Mouse (Mus musculus) granulocyte monocyte progenitor cell, adult 5-6 weeks (primary cell): ENCODE measurements around the gene Gabrb1. TPM values are rescaled to one million over a fixed set of nuclear protein-coding genes. Genes with fewer than 3 reads are reported as not detected.
A peak's percentile ranks its signal among the peaks of the same experiment; 100 is the strongest.

Experiments used
- ATAC-seq: replicated peaks from 2 replicates; pipeline ENCODE4 v1.8.0; 2016; ENCODE audit warnings: mild to moderate bottlenecking, moderate TSS enrichment, inconsistent platforms; ENCODE audit not compliant: poor library complexity, severe bottlenecking
- total RNA-seq, 2 experiments: library from RNA; stranded (forward) in 1 of 2; stranded (reverse) in 1 of 2; fragments of 200-712, 200-1000 nt in 1 of 2; fragments of >200 nt in 1 of 2; fragmentation: Nextera tagmentation in 1 of 2; gene quantifications; 2 replicates each; pipeline ENCODE4 v1.2.3; 2014 to 2017

Gene Gabrb1
- total RNA-seq (2014; fragmentation: Nextera tagmentation) (not detected in 2 replicates), total RNA-seq (2017) (not detected in 2 replicates)

DNA sequence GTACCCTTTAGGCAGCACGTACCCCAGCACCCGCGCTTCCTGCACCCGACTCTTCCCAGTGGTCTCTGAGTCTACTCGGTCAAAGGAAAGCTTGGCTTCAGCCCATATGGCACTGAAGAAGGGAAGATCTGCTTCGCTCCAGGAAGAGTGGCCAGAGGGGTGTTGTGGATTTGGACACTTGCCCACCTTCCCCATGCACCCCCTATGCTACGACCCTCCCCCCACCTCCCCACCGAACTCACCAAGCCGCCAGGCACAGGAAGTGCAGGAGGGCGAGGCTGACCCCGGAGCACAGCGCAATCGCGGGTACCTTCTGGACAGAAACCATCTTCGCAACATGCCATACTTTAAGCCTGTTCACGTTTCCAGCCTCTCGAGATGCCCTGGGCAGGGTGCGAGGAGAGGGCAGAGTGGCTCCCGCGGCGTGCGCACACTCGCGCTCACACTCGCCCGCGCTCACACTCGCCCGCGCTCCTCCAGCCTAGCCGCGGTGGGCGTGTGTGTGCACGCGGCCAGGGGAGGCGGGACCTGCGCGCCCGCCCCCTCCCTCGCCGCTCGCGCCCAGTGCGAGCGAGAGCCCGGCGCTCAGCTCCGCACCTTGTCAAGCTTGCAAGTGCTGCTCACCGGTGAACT lies at the start of gene Gabrb1:
TSS of gene Gabrb1 (plus strand) at position 632 of the 633 bp plus-strand sequence.
- peak; percentile 91 for ATAC-seq

DNA sequence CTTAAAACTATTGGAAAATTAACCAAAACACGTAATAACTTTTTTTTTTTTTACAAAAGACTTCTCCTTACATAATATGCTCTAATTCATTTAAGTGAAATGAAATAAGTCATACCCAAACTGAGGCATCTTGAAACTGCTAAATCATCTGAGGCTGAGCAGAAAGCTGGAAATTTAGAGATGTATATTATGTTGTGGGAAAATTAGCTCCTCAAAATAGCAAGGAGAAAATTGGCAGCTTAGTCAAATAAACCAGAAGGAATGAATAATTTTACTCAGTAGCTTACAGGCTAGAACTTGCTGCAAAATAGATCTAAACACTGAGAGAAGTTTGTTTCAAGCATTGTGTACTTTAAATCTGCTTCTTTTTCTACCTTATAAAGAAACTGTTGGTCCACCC lies 49.2 kb upstream of the Gabrb1 start:
- ATAC-seq: no peak

DNA sequence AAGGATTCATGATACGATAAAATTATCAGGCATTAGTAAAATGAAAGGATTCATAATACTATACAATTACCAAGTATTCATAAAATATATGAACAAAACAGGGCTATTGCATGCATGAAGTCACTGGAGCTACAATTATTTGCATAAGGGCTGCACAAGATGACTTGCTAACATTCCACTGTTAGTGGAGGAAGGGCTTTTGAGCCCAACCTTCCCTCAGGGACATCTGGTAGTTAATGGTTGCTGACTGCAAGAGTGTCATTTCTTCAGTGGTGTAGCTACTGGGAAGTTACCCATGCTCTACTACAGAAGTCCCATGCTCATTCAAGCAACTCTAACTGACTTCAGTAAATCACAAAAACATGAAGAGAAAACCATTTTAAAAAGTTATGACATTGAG lies 43.6 kb upstream of the Gabrb1 start:
- no peak for ATAC-seq

DNA sequence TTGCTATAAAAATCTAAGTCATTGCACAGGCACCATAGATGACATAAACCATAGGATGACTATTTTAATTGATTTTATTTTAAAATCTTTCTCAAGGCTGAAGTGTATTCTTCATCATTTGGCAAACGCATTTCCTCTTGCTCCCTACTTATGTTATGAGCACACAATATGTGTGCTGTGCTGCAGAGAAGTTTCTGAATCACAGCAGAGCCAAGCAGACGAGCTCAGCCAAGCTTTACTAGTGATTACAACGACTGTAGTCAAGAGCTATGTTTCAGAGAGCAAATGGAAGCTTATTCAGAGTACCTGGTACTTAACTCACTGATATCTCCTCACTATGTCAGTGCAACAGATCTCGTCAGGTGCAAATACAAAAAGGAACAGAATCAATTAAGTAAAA lies 41.2 kb upstream of the Gabrb1 start:
- no peak for ATAC-seq

DNA sequence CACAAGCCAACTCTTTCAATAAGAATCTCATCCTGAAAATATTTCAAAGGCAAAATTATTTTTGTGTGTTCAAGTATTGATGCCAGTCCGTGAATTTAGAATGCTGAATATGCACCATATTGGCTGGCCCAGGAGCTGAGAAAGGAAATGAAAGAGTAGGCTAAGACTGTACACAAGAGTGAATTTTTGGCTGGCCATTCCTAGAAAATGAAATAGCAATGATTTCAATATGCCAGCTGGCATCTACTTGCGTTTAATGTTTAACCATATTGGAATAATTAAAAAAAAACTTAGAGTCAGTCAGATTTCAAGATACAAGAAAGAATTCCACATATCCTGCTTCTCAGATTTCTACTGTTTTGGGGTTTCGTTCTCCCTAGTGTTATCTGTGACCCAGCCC lies 30.1 kb upstream of the Gabrb1 start:
- ATAC-seq: no peak

DNA sequence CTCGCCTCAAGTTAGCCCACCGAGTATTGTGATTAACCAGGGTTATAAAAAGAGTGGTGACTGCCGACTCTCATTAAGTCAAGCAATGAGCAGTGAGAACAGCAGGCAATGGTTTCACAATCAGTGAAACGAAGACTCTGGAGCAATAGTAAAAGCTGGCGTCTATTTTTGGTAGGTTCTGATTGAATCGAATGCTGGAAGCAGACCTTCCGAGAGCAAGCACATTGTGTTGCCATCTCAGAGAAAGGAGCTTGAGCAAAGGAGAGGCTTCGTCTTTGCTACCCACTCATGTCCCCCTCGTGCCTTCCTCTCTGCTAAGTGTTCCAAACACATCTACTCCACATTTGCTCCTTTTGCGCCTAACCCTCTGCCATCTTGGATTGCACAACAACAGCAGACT lies 18.1 kb upstream of the Gabrb1 start:
- no peak for ATAC-seq

DNA sequence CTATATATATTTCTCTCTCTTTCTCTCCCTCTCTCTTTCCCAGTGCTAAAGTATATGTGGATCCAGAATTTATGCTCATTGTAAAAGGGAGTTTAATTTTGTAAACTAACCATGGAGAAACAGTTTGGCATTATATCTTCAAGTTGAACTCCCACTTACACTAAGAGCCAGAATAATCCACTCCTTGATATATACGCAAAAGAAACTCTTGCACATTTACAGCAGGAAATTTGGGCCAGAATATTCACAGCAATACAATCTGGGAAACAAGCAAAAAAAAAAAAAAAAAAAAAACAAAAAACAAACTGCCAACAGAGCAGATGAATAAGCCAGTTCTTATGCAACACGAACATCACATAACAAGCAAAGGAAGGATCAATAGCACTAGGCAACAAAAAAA lies 9.8 kb upstream of the Gabrb1 start:
- no peak for ATAC-seq

DNA sequence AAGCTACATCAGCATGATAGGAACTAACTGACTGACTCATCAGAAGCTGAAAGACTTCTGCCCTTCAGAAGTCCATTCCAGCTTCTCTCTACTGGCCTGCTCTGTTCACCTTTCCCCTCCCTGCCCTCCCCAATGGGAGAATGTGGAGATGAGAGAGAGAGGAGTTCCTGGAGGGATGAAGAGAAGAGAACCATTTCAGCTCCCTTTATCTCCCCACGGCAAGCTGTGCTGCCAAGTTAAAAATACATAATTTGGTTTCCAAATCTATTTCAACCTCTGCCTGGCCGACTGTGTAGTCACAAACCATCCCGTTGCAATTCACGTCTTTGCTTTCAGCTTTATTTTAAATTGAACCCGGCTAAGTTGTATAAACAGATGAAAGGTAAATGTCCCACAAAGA lies 3.9 kb upstream of the Gabrb1 start:
- ATAC-seq: no peak

DNA sequence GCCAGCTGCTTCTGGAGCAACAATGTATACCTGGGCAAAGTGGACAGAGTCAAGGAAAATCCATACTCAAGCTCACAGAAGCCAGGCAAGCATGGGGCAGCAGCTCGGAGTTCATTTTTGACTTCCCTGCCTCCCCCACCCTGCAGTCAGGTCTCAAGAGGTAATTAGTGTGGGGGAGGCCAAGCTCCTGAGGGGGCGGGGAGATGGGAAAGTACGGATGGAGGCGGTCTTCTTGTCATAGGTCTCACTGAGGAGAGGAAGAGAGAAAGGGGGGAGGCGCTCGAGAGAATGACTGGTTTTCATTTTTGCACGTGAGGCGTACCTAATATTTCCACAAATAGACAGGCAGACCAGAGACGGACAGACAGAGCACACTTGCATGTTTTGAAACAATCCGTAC lies 1.1 kb upstream of the Gabrb1 start:
- no peak for ATAC-seq

DNA sequence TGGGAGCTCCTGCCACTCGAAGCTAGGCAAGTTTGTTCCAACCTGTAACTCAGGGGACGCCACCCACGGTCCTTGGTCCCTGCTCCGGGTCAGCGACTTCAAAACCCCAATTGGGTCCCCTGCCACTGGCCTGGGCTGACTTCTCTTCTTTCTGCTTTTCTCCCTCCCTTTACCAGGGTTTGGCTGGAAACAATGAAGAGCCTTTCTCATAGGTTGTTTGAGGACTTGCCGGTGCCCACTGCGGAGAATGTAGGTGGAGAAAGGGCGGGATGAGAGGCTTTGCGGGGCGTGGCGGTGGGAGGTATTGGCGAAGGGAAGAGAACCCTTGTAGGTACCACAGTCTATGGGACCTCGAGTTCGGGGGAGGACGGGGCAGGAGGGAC lies 193 bp downstream of the Gabrb1 start, which contains the start of gene Gabra4:
TSS of gene Gabra4 (minus strand) at position 194 of the 383 bp plus-strand sequence.
- ATAC-seq: 0 out of 2 replicates have a peak, but pooled peaks have one; percentile 17

DNA sequence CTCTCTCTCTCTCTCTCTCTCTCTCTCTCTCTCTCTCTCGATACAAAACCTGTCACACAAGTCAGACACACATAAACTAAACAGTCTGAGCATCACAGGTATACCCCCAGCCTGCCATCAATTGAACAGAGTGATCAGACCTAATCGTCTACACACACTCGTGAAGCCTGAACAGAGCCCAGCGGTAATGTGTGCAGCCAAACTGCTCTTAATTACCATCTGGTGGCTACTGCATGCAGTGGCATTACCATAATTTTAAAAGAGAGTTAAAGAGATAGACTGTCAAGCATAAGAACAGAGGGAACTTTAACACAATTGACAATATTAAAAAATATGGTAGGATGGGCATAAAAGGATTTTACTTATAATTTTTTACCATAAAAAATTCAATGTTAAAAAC lies 7.7 kb downstream of the Gabrb1 start:
- ATAC-seq: no peak

DNA sequence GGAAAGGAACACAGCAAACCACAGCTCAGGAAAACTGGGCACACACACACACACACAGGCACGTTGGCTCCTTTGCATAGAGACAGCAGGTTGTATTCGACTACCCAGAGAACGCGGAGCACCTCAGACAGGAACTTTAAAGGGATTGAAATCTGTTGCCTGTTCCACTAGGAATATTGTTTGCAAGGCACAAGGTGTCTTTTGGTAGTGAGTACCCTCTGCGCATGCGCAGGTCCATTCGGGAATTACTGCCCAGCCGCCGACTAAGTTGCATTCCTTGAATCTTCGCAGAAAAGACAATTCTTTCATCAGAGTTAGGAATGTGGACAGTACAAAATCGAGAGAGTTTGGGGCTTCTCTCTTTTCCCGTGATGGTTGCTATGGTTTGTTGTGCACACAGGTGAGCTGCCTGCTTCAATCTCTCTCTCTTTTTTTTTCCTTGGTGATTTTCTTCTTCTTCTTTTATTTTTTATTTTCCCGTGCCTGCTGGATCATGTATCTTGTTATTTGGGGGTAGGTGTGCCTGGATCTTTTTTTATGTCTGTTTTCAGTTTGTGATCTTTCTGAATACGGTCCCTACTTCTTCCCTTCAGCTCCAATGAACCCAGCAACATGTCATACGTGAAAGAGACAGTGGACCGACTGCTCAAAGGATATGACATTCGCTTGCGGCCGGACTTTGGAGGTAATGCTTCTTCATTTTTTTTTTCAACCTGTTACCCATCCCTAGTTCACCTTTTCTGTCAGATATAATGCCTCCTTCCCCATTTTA lies 42.0 kb downstream of the Gabrb1 start:
- no peak for ATAC-seq

DNA sequence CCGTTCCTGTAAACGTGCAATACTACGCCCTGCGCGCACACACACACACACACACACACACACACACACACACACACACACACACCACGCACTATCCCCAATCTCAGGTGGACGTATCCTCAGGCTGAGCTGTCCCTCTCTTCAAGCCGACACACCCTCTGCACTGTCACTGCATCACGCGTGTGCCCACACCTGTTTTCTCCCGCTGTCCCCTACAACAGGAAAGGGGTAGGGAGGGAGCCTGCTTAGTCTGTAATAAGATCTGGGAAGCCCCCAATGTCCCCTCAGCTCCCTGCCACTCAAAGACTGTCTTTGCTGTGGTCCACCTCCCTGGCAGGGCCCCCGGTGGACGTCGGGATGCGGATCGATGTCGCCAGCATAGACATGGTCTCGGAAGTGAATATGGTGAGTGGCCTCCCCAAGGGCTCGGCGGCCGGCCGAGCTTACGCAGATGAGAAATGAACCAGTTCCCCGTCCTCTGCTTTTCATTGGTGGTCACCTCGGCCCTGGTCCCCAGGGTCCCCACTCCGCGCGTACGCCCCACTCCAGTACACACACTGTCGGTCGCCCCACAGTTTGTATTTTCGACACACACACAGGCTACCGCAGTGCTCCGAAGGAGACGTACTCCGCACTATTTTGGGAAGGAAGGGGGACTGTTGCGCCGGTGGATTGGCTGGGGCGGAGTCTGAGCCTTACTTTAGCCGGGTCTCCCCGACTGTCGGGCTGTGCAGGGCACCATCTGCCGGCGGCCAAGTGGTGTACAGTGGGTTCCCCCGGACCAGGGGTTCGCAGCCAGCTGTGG lies 42.8 kb downstream of the Gabrb1 start:
- peak; percentile 46 for ATAC-seq

DNA sequence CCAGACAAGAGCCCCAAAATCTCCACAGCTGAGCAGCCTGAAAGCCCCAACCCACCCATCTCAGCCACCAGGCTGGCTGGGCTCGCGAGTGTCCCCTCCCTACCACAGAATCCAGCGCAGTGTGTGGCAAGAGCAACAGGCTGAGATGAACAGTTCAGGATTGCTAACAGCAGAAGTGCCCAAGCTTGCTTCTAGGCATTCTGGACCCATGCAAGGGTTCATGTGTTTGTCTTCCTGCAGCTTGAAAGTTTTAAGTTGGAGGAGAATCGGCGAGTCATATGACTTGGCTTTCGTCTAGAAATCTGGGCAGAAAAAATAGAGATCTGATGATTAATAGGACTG lies 43.3 kb downstream of the Gabrb1 start:
- ATAC-seq: 0 out of 2 replicates have a peak, but pooled peaks have one; percentile 14

DNA sequence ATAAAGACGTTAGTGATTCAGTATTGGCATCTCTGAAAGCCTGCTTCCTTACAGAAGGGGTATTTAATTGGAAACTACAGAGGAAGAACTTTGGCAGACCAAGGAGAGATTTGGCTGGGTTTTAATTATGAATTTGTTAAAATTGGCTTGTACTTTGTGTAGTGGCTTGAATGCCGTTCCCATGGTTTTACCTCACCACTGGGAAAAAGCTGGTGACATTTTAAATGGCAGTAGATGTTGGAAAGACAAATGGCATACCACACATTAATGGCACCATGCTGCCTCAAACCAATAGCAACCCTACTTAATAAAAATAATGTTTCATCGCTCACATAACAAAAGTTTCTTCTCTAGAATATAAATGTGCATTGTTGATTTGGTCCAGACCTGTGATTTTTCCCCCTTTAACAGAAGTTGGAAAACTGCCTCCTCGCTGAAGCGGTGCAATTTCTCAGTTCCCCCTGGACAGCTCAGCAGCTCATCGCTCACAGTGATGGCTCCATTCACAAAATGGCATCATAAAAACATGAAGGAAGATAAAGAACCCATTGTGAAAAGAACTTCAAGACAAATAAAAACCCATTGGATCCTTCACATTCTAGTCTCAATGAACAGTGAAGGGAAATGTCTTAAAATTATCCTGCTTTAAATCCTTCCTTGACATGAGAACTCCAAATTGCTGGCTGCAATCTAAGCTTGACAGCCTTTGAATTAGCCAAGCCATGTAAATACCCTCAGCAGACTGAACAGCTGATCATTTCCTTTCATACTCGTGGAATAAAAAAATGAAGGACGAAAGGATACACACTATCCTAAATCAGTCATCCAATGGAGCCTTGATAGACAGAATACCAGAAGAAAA lies 75.2 kb downstream of the Gabrb1 start:
- no peak for ATAC-seq

DNA sequence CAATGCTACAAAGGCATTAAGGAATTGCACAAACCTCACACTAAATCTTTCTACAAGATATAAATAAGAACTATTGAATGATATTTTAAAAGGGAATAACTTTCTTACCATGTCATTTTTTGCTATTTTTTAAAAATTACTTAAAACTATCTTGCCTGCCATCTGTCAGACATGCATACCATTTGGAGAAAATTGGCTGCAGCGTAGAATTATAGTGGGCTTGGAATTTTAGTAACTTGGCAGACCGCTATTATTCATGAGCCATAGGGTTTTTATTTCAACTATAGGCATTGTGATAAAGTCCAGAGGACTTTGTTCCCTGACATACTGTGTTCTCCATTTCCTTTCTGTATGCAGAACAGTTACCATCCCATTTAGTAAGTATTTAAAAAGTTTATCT lies 89.5 kb downstream of the Gabrb1 start:
- ATAC-seq: no peak

DNA sequence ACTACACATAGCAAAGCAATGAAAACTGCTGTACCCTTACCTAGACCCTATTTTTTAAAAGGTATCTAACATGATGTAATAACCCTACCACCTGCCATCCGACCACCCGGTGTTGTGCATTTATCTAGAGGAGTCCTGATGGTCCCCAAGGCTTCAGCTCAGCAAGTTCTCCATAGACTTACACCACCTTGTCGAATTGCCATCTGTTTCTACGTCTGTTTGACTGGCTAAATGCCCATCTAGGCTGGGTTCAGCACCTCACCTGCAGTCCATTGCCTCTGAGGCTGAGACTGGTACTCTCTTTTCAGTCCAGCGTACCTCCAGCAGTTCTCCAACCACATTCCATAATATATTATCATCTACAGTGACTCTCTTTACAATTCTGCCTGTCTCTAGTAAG lies 96.1 kb downstream of the Gabrb1 start:
- ATAC-seq: no peak

DNA sequence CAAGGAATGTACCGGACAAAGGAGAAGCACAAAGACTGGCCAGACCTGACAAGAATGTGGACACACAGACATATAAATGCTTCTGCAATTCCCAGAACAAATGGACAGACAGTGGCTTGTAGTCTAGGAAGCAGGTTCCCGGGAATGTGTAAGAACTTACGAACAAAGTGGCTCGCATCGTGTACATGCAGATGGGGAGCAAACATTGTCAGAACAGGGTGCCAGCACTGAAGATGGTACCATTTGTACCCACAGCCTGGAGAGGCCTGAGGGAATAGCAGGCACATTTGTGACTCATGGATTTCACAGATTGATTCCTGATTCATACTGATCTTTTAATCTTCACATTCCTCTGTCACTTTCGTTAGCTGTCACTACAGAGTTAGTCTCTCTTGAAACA lies 103.2 kb downstream of the Gabrb1 start:
- ATAC-seq: no peak

DNA sequence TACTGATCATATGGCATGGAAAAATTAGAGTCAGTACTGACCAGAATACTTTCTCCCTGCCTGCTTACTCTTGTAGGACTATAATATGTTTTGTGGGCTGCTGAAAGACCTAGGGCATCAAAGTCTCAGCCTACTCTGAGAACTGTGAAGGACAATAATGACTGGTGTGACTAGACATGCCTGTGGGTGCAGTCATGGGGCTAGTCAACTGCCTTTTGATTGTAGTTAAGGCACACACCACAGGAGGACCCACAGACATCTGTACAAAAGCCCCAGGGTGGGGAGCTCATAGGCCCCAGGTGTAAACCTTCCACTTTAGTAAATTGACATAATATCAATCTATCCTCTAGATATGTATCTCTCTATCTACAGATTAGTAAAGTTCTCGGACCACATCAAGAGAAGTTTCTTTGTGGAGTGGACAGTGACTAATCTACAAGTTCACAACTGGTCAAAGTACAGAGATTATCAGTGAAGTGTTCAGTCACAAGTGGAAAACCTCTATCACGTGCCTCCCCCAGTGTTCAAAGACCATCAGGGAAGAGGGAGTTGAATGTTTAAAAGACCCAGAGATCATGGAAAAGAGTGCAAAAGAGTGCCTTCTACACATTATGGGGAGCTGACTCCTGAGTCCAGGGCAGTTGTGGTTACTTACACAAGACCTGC lies 123.7 kb downstream of the Gabrb1 start:
- no peak for ATAC-seq

DNA sequence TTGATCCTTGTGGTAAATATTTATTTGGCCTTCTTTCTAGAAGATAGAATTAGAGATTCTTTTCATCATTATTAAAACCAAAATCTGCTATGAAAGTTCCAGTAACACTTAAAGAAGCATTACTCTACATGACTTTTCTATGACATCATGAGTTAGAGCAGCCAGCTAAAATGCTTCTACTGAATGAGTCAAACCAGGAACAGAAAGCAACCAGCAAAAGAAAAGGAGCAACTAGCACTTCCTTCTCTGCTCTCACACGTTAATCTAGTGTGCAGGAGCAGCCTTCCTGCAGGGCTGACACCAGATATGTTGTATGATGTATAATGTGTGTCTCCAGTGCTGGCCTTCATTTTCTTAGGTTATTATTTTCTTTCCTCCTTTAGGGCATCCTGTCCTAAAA lies 164.9 kb downstream of the Gabrb1 start:
- ATAC-seq: no peak
